Mouse (Mus musculus) MEL (cell line): Measurements from ENCODE around the gene Papss2. TPM values are rescaled to one million over a fixed set of nuclear protein-coding genes. Genes with fewer than 3 reads are reported as not detected.

Experiments
- DNase-seq: peaks from one replicate; pipeline ENCODE4 v3.0.0; 2011; ENCODE audit warnings: low read depth, low spot score
- H3K27ac ChIP-seq: 2 replicates; pipeline ENCODE4 v1.5.1; 2012; ENCODE audit warnings: low read depth, mild to moderate bottlenecking, control low read depth, low read length, moderate library complexity; ENCODE audit not compliant: control insufficient read depth
- H3K27me3 ChIP-seq, 2 experiments: fragments of 150-350 bp in 1 of 2; sonication (generic) in 1 of 2; 2 replicates each; pipeline ENCODE4 v1.6.1; 2012; ENCODE audit warnings: low read length in 2 of 2, mild to moderate bottlenecking in 2 of 2, improper control_type of control experiment in 1 of 2, moderate library complexity in 1 of 2; ENCODE audit not compliant: insufficient read depth in 2 of 2, control insufficient read depth in 1 of 2
- H3K36me3 ChIP-seq, 2 experiments: 2 replicates each; pipeline ENCODE4 v1.6.1; 2012 to 2014; ENCODE audit warnings: low read length in 2 of 2, improper control_type of control experiment in 1 of 2, inconsistent platforms in 1 of 2, mild to moderate bottlenecking in 1 of 2; ENCODE audit not compliant: insufficient read depth in 2 of 2, control insufficient read depth in 1 of 2
- H3K4me1 ChIP-seq, 2 experiments: fragments of 150-350 bp in 1 of 2; sonication (generic) in 1 of 2; 2 replicates each; pipeline ENCODE4 v1.6.1; 2012; ENCODE audit warnings: low read length in 2 of 2, improper control_type of control experiment in 1 of 2, mild to moderate bottlenecking in 1 of 2; ENCODE audit not compliant: insufficient read depth in 2 of 2, control insufficient read depth in 1 of 2
- H3K4me3 ChIP-seq, 2 experiments: fragments of 150-350 bp in 1 of 2; sonication (generic) in 1 of 2; 2 replicates each; pipeline ENCODE4 v1.5.1; 2012; ENCODE audit warnings: low read depth in 2 of 2, low read length in 2 of 2, mild to moderate bottlenecking in 2 of 2, moderate library complexity in 2 of 2, control low read depth in 1 of 2, improper control_type of control experiment in 1 of 2; ENCODE audit not compliant: control insufficient read depth in 1 of 2, insufficient read depth in 1 of 2
- H3K79me2 ChIP-seq: 2 replicates; pipeline ENCODE4 v1.6.1; 2012; ENCODE audit warnings: mild to moderate bottlenecking, low read length, moderate library complexity; ENCODE audit not compliant: control insufficient read depth, poor library complexity, insufficient read depth
- H3K9ac ChIP-seq: 2 replicates; pipeline ENCODE4 v1.6.1; 2012; ENCODE audit warnings: low read depth, mild to moderate bottlenecking, control low read depth, low read length, moderate library complexity; ENCODE audit not compliant: control insufficient read depth, poor library complexity, severe bottlenecking
- H3K9me3 ChIP-seq: fragments of 150-350 bp; sonication (generic); replicated peaks from 2 replicates; pipeline ENCODE4 v1.6.1; 2012; ENCODE audit warnings: mild to moderate bottlenecking, low read length, improper control_type of control experiment, moderate library complexity; ENCODE audit not compliant: insufficient read depth
- BHLHE40 ChIP-seq: IDR thresholded peaks from 2 replicates; pipeline ENCODE4 v1.6.1; 2012; ENCODE audit warnings: low read depth, mild to moderate bottlenecking, inconsistent platforms, low read length, improper control_type of control experiment, borderline replicate concordance
- CHD1 ChIP-seq: IDR thresholded peaks from 2 replicates; pipeline ENCODE4 v1.6.1; 2012; ENCODE audit warnings: low read depth, mild to moderate bottlenecking, inconsistent platforms, low read length, improper control_type of control experiment
- CHD2 ChIP-seq: IDR thresholded peaks from 2 replicates; pipeline ENCODE4 v1.6.1; 2011; ENCODE audit warnings: low read length, improper control_type of control experiment
- E2F4 ChIP-seq: IDR thresholded peaks from 2 replicates; pipeline ENCODE4 v1.6.1; 2011; ENCODE audit warnings: low read depth, low read length, improper control_type of control experiment, borderline replicate concordance
- EP300 ChIP-seq, 2 experiments: IDR thresholded peaks; 2 replicates each; pipeline ENCODE4 v1.6.1; 2011; ENCODE audit warnings: improper control_type of control experiment in 2 of 2, low read length in 2 of 2, low read depth in 1 of 2, mild to moderate bottlenecking in 1 of 2
- HCFC1 ChIP-seq: IDR thresholded peaks from 2 replicates; pipeline ENCODE4 v1.6.1; 2012; ENCODE audit warnings: low read depth, mild to moderate bottlenecking, inconsistent platforms, low read length, improper control_type of control experiment, moderate library complexity
- JUND ChIP-seq: IDR thresholded peaks from 2 replicates; pipeline ENCODE4 v1.6.1; 2011; ENCODE audit warnings: low read depth, mild to moderate bottlenecking, improper control_type of control experiment, low read length
- KAT2A ChIP-seq: conservative IDR thresholded peaks from 2 replicates; pipeline ENCODE4 v1.6.1; 2012; ENCODE audit warnings: low read depth, low read length, improper control_type of control experiment, inconsistent platforms
- MAFK ChIP-seq: IDR thresholded peaks from 2 replicates; pipeline ENCODE4 v1.6.1; 2011; ENCODE audit warnings: low read depth, mild to moderate bottlenecking, low read length, improper control_type of control experiment, borderline replicate concordance
- MAZ ChIP-seq: IDR thresholded peaks from 2 replicates; pipeline ENCODE4 v1.6.1; 2012; ENCODE audit warnings: low read depth, mild to moderate bottlenecking, inconsistent platforms, low read length, improper control_type of control experiment
- MEF2A ChIP-seq: IDR thresholded peaks from 2 replicates; pipeline ENCODE4 v1.6.1; 2014; ENCODE audit warnings: low read depth, mild to moderate bottlenecking, inconsistent platforms, low read length, improper control_type of control experiment; ENCODE audit not compliant: poor library complexity, insufficient replicate concordance, severe bottlenecking; ENCODE audit errors: extremely low read depth
- MYC ChIP-seq: IDR thresholded peaks from 2 replicates; pipeline ENCODE4 v1.6.1; 2011; ENCODE audit warnings: low read depth, mild to moderate bottlenecking, low read length, improper control_type of control experiment, moderate library complexity
- NELFE ChIP-seq: IDR thresholded peaks from 2 replicates; pipeline ENCODE4 v1.6.1; 2011; ENCODE audit warnings: low read depth, low read length, improper control_type of control experiment
- NRF1 ChIP-seq: IDR thresholded peaks from 2 replicates; pipeline ENCODE4 v1.6.1; 2014; ENCODE audit warnings: low read depth, mild to moderate bottlenecking, inconsistent platforms, low read length, improper control_type of control experiment, moderate library complexity; ENCODE audit not compliant: poor library complexity, insufficient read depth, severe bottlenecking
- POLR2A ChIP-seq, 2 experiments: IDR thresholded peaks; 2 replicates each; pipeline ENCODE4 v1.6.1; 2011 to 2012; ENCODE audit warnings: low read length in 2 of 2, mild to moderate bottlenecking in 2 of 2, control low read depth in 1 of 2, improper control_type of control experiment in 1 of 2, low read depth in 1 of 2, moderate library complexity in 1 of 2; ENCODE audit not compliant: control insufficient read depth in 1 of 2, insufficient read depth in 1 of 2, poor library complexity in 1 of 2
- RCOR1 ChIP-seq: IDR thresholded peaks from 2 replicates; pipeline ENCODE4 v1.6.1; 2012; ENCODE audit warnings: low read depth, mild to moderate bottlenecking, inconsistent platforms, low read length, improper control_type of control experiment
- SMC3 ChIP-seq: IDR thresholded peaks from 2 replicates; pipeline ENCODE4 v1.6.1; 2011; ENCODE audit warnings: low read depth, low read length, improper control_type of control experiment
- TCF12 ChIP-seq: IDR thresholded peaks from 2 replicates; pipeline ENCODE4 v1.6.1; 2014; ENCODE audit warnings: low read depth, mild to moderate bottlenecking, inconsistent platforms, low read length, improper control_type of control experiment, moderate library complexity
- UBTF ChIP-seq: IDR thresholded peaks from 2 replicates; pipeline ENCODE4 v1.6.1; 2012; ENCODE audit warnings: low read depth, mild to moderate bottlenecking, inconsistent platforms, low read length, improper control_type of control experiment, moderate library complexity, borderline replicate concordance; ENCODE audit not compliant: insufficient read depth
- USF1 ChIP-seq: IDR thresholded peaks from 2 replicates; pipeline ENCODE4 v1.6.1; 2014; ENCODE audit warnings: low read depth, mild to moderate bottlenecking, inconsistent platforms, low read length, improper control_type of control experiment, moderate library complexity
- ZKSCAN1 ChIP-seq: IDR thresholded peaks from 2 replicates; pipeline ENCODE4 v1.6.1; 2012; ENCODE audit warnings: low read depth, mild to moderate bottlenecking, inconsistent platforms, low read length, improper control_type of control experiment, moderate library complexity
- ZMIZ1 ChIP-seq: IDR thresholded peaks from 2 replicates; pipeline ENCODE4 v1.6.1; 2012; ENCODE audit warnings: low read depth, mild to moderate bottlenecking, inconsistent platforms, low read length, improper control_type of control experiment, moderate library complexity
- polyA plus RNA-seq, 2 experiments: library from polyadenylated mRNA; stranded (reverse) in 1 of 2; unstranded in 1 of 2; fragments of >175 nt in 1 of 2; fragments of >200 nt in 1 of 2; gene quantifications; 2 replicates each; pipeline versions ENCODE4 v1.2.1 to v1.2.4; 2012; ENCODE audit warnings: low replicate concordance in 2 of 2, low read depth in 1 of 2; ENCODE audit not compliant: insufficient read length in 2 of 2, insufficient read depth in 1 of 2, missing spikeins in 1 of 2
- total RNA-seq: library from RNA; depleted of rRNA; stranded (reverse); fragments of 300-350 nt; gene quantifications from 2 replicates; pipeline ENCODE4 v1.2.3, GENCODE M21; 2012

Papss2 gene
- total and polyA plus RNA-seq, 3 experiments, result 1.7 to 2.6 TPM; not detected in 1

DNA sequence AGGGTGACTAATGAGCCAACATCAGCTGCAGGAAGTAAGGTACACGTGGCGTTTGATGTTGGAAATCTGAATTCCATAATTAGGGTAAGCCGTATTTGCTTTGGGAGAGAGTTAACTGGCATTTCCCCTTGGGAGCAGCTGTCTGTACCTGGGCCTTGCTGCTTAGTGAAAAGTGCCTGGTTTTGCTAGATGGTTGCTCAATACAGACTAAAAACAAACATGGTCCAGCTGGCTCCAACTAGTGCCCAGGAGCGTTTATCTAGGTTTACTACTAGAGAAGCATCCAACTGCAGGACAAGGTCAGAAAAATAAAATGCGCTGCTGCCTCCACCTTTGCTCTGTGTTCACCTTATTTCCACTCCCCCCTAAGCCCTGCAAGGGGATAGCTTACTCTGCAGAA is 45.1 kb upstream of the Papss2 start:
- H3K27me3 ChIP-seq, result peaks cover 0 to 1% of the 10 kb centered on the region in 2 experiments; a peak in 2 of 4 replicates
- no peaks in the 10 kb centered on the region for H3K4me1 ChIP-seq
- H3K4me3 ChIP-seq, result no peak overlapping the region
- no peaks in the 10 kb centered on the region for H3K79me2 ChIP-seq
- DNase-seq, result no peak
- no peak overlapping the region for H3K9ac ChIP-seq
- no peak overlapping the region for H3K27ac ChIP-seq
- no peak for TF ChIP-seq NELFE
- TF ChIP-seq HCFC1, result no peak
- TF ChIP-seq RCOR1, result no peak
- no peak for TF ChIP-seq ZMIZ1
- TF ChIP-seq TCF12, result no peak
- TF ChIP-seq POLR2A (IDR thresholded peaks at IDR 0.05; ENCODE audit: control insufficient read depth in 1 of 2, insufficient read depth in 1 of 2, low read depth in 1 of 2, low read length in 2 of 2, poor library complexity in 1 of 2), result no peak
- no peak for TF ChIP-seq NRF1
- TF ChIP-seq E2F4, result no peak
- TF ChIP-seq MAFK, result no peak
- no peak for TF ChIP-seq CHD2
- no peak for TF ChIP-seq MAZ
- TF ChIP-seq JUND, result no peak
- no peak for TF ChIP-seq BHLHE40
- no peak for TF ChIP-seq MEF2A
- no peak for TF ChIP-seq USF1
- no peak for TF ChIP-seq SMC3
- no peak for TF ChIP-seq EP300 (IDR thresholded peaks at IDR 0.05; ENCODE audit: low read depth in 1 of 2, low read length in 2 of 2)
- no peak for TF ChIP-seq ZKSCAN1
- no peak for TF ChIP-seq CHD1
- no peaks in the 10 kb centered on the region for H3K9me3 ChIP-seq
- no peaks in the 10 kb centered on the region for H3K36me3 ChIP-seq

DNA sequence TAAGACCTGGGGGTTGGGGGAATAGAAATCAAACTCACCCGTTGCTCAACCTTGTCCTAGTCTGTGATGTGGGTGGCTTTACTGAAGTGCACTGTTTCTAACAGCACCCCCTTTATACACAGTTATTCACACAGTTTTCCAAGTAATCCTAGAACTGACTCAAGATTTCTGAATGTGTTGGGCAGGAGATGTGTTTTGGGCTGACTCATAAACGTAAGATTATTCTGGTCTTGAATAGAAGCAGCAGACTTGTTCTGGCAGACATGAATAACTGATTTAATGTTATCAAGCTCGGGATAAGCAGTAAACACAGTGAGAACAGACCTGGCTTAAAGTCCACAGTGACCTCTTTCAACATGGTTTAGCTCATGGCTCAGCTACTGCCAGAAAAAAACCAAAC is 44.1 kb upstream of the Papss2 start:
- Histone ChIP-seq H3K9me3 (no peaks in the 10 kb centered on the region), H3K27ac (no peak overlapping the region), H3K79me2 (no peaks in the 10 kb centered on the region), H3K4me1 (no peaks in the 10 kb centered on the region), H3K27me3 (peaks cover 0 to 1% of the 10 kb centered on the region in 2 experiments; a peak in 2 of 4 replicates), H3K9ac (no peak overlapping the region), H3K4me3 (no peak overlapping the region), H3K36me3 (no peaks in the 10 kb centered on the region)
- TF ChIP-seq UBTF (no peak), POLR2A (IDR thresholded peaks at IDR 0.05; ENCODE audit: control insufficient read depth in 1 of 2, insufficient read depth in 1 of 2, low read depth in 1 of 2, low read length in 2 of 2, poor library complexity in 1 of 2) (no peak), MYC (no peak), MAZ (no peak), MEF2A (no peak), CHD1 (no peak), BHLHE40 (no peak), MAFK (no peak), KAT2A (no peak)
- DNase-seq, result no peak
